In the genomic region with DNA sequence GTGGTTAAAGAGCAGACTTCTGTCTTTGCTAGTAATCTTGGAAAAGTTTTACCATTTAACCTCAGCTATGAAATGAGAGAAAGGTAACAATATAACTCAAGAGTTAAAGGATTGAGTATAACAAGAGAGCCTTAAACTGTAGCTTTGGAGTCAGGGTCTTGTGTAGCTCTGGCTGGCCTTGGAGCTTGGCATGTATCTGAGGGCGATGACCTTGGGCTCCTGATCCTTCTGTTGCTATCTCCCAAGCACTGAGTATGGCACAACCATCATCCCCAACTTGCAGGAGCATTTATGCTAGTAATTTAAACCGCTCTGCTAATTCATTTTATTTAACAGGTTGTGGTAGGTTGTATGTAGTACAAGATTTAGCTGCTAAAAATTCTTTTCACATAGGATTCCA, we compare ENCODE assay signal across 12 mouse cellular contexts.
"Had no signal": no experiment of that assay in that cellular context is flagged by ENCODE, and none has a peak within 500 bp of the region (broad histone marks: within the 10 kb centered on the region; RNA-seq: fewer than 3 reads in every experiment).

No protein-coding gene starts in this region.

- DNase-seq: kidney, postnatal 36 days; liver; lung, adult 2 months; lung, postnatal 36 days; thymus, postnatal 4 days had no signal

- H3K9ac ChIP-seq: limb, embryonic 12.5 days; liver, embryonic 15.5 days; midbrain, embryonic 13.5 days had no signal

- H3K27me3 ChIP-seq: limb, embryonic 12.5 days; liver, embryonic 15.5 days; midbrain, embryonic 13.5 days had no signal

- H3K4me1 ChIP-seq: midbrain, embryonic 13.5 days had no signal

- H3K4me2 ChIP-seq: limb, embryonic 12.5 days; liver, embryonic 15.5 days; midbrain, embryonic 13.5 days had no signal

- H3K9me3 ChIP-seq: limb, embryonic 12.5 days; liver, embryonic 15.5 days; midbrain, embryonic 13.5 days had no signal

- H3K4me3 ChIP-seq: layer of hippocampus, adult 2 months; limb, embryonic 12.5 days; liver, embryonic 15.5 days; midbrain, embryonic 13.5 days had no signal

- ATAC-seq: lung, postnatal 0 days; midbrain, embryonic 13.5 days had no signal

- H3K27ac ChIP-seq: kidney, postnatal 0 days; layer of hippocampus, adult 2 months; liver, embryonic 15.5 days; midbrain, embryonic 13.5 days; stomach, postnatal 0 days had no signal
